Mouse (Mus musculus) layer of hippocampus, postnatal 14 days (tissue): Measurements from ENCODE around the gene Hoxb4. TPM values are rescaled to one million over a fixed set of nuclear protein-coding genes. Genes with fewer than 3 reads are reported as not detected.

Experiments
- DNase-seq, 2 experiments: peaks; one replicate each; pipeline ENCODE4 v3.0.0; 2021 to 2022; ENCODE audit warnings: low spot score in 2 of 2, mixed read lengths in 1 of 2
- total RNA-seq, 2 experiments: library from RNA; stranded (reverse); gene quantifications; 2 replicates each; pipeline ENCODE4 v1.2.3; 2021

Hoxb4 gene
- total RNA-seq, 2 experiments from 2014 or later: not detected

DNA sequence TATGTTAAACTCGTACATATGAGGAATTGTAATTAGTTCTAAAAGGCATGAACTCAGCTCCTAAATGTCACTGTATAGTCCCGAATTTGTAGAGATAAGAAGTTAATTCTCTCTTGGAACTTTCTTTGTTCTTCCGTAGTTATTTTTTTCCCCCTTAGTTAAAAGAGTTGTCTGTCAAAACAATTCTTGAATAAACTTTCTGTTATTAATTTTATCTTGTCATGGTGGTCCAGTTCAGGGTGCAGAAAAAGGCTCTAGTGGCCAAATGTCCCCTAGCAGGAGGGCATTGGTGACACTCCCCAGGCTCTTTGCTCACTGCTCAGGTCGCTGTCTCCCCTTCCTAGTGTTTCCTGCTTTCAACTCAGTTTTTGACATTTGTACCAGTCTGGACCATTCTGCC, 29.6 kb downstream of the Hoxb4 start:
- DNase-seq: no peak

GRCm38 (mm10) chr11:96348141-96348928, 30.3 kb downstream of the Hoxb4 start:
- DNase-seq: no peak

DNA sequence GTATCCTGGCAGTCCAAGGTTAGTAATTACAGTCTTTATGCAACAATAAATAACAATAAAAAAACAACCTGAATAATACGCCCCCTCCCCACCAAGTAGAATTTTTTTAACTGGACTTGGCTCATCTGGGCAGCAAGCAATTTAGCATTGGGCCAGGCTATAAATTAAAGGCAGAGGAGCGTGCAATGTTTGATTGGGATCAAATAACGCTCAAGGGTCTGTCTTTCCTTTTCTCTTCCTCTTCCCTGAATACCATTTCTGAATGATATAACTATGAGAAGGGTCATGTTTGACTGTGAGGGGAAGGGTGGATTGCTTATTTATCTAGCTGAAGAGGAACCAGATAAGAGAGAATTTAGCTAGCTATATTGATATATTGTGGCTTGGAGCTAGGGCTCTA, 30.9 kb downstream of the Hoxb4 start:
- DNase-seq: no peak

- no peak for DNase-seq
These were observed 31.6 kb downstream of the Hoxb4 start for GRCm38 (mm10) chr11:96349491-96350340.

GRCm38 (mm10) chr11:96350341-96350624, 32.2 kb downstream of the Hoxb4 start, which contains the start of gene Hoxb2:
Hoxb2 (plus strand) TSS chr11:96350525.
- DNase-seq: no peak

GRCm38 (mm10) chr11:96350791-96351190, 32.7 kb downstream of the Hoxb4 start:
- no peak for DNase-seq

DNA sequence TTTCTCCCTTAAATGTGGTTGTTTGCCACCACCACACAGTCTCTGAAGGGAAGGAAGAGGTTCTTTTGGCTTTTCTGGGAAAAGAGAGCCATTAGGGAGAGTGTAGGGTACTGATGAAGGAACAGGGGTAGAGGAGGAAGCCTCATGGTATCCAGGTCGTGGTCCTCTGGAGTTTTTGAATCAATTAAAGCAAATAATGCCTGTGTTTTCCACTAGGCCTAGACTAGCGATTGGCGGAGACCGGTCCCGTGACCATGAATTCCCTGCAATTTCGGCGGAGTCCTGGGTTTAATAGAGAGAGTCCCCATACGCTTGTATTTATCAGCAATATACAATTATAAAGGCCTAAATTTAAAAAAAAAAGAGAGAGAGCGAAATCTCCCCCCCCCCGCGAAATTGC, 33.2 kb downstream of the Hoxb4 start:
- DNase-seq: no peak

DNA sequence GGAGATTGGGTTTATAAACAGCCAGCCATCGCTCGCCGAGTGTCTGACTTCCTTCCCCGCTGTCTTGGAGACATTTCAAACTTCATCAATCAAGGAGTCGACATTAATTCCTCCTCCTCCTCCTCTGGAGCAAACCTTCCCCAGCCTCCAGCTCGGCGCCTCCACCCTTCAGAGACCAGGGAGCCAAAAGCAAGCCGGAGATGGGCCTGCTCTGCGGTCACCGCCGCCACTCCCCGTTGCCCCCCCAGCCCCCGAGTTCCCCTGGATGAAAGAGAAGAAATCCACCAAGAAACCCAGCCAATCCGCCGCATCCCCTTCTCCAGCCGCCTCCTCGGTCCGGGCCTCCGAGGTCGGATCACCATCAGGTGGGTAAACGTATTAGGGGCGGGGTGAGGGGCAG, 33.8 kb downstream of the Hoxb4 start:
- no peak for DNase-seq

- no peak for DNase-seq
These were observed 34.8 kb downstream of the Hoxb4 start for GRCm38 (mm10) chr11:96352691-96353521.

DNA sequence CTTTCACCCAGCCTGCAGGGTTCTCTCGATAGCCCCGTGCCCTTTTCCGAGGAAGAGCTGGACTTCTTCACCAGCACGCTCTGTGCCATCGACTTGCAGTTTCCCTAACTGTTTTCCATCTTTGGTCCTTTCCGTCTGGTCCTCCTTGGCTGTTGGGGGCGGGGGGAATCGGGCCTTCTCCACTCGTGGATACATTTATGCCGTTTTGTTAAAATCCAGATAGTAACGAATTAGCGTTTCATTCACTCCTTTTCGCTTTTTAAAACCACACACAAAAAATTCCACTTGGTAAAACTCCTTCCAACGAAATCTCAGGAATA, 35.4 kb downstream of the Hoxb4 start:
- peak in 1 of 2 experiments; percentile 22 for DNase-seq

- no peak for DNase-seq
These were observed 35.9 kb downstream of the Hoxb4 start for GRCm38 (mm10) chr11:96353939-96354338.

- DNase-seq: no peak
These were observed 36.3 kb downstream of the Hoxb4 start for GRCm38 (mm10) chr11:96354376-96354775.

DNA sequence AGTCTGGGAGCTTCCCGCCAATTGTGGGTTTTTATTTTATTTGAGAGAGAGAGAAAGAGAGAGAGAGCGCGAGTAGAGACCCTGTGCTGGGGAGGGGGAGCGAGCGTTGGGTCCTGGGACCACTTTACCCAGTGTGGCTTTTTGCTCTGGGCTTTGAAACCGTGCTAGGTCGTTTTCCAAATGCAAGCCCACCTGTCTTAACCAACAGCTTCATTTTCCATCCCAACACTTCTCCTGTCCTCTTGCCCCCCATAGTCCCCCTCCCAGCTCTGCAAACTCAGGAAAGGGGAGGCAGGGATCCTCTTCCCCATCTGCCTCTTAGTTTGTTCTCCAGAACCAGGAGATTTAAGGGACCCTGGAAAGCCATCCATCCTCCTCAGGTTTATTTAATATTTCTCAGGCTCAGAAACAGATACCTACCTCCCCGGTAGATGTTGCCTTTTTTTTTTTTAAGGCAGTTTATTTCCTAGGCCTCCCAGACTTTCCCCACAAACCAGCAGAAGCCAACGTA, 36.8 kb downstream of the Hoxb4 start:
- no peak for DNase-seq

GRCm38 (mm10) chr11:96363807-96364206, 45.7 kb downstream of the Hoxb4 start:
- no peak for DNase-seq

GRCm38 (mm10) chr11:96365441-96366091, 47.5 kb downstream of the Hoxb4 start, which contains the start of gene Hoxb1:
Hoxb1 (plus strand) TSS chr11:96365752.
- no peak for DNase-seq

- no peak for DNase-seq
These were observed 48.3 kb downstream of the Hoxb4 start for GRCm38 (mm10) chr11:96366092-96367041.

- no peak for DNase-seq
These were observed 49.1 kb downstream of the Hoxb4 start for GRCm38 (mm10) chr11:96367141-96367540.

GRCm38 (mm10) chr11:96368686-96369085, 50.6 kb downstream of the Hoxb4 start:
- DNase-seq: no peak

- DNase-seq: no peak
These were observed 51.1 kb downstream of the Hoxb4 start for GRCm38 (mm10) chr11:96369140-96369539.
